Comparison of ENCODE assay signal across 21 mouse cellular contexts in genomic region chr2:122715148-122715692, GRCm38 (mm10).
"Had no signal": no experiment of that assay in that cellular context is flagged by ENCODE, and none has a peak within 500 bp of the region (broad histone marks: within the 10 kb centered on the region; RNA-seq: fewer than 3 reads in every experiment).

No protein-coding gene starts in this region.

- ATAC-seq: liver, postnatal 0 days; lung, postnatal 0 days; midbrain, embryonic 16.5 days had no signal

- H3K27ac ChIP-seq: lung, embryonic 15.5 days; midbrain, embryonic 10.5 days; midbrain, embryonic 12.5 days; neural tube, embryonic 13.5 days; neural tube, embryonic 15.5 days; stomach, embryonic 15.5 days; stomach, postnatal 0 days had no signal

- H3K27me3 ChIP-seq: lung, embryonic 15.5 days; midbrain, embryonic 12.5 days; neural tube, embryonic 13.5 days; neural tube, embryonic 15.5 days; stomach, embryonic 15.5 days had no signal

- H3K4me3 ChIP-seq: lung, embryonic 15.5 days; midbrain, embryonic 10.5 days; midbrain, embryonic 12.5 days; myocyte; neural tube, embryonic 13.5 days; neural tube, embryonic 15.5 days; stomach, embryonic 15.5 days had no signal

- H3K9ac ChIP-seq: liver, postnatal 0 days; lung, embryonic 15.5 days; midbrain, embryonic 12.5 days; neural tube, embryonic 13.5 days; neural tube, embryonic 15.5 days; stomach, embryonic 15.5 days had no signal

- DNase-seq: liver, postnatal 0 days; lung, adult 2 months; lung, postnatal 4 days; midbrain, embryonic 14.5 days; retina, postnatal 1 day; right cerebral cortex, adult 18-20 months; right cerebral cortex, postnatal 25 days; right cerebral cortex, postnatal 4 days; thymus, adult 2 months; thymus, postnatal 25 days; thymus, postnatal 4 days had no signal

- H3K4me1 ChIP-seq: lung, embryonic 15.5 days; midbrain, embryonic 10.5 days; midbrain, embryonic 12.5 days; neural tube, embryonic 13.5 days; neural tube, embryonic 15.5 days; stomach, embryonic 15.5 days had no signal

- H3K9me3 ChIP-seq: lung, embryonic 15.5 days; midbrain, embryonic 10.5 days; midbrain, embryonic 12.5 days; neural tube, embryonic 13.5 days; neural tube, embryonic 15.5 days; stomach, embryonic 15.5 days had no signal

- H3K4me2 ChIP-seq: lung, embryonic 15.5 days; midbrain, embryonic 12.5 days; neural tube, embryonic 13.5 days; neural tube, embryonic 15.5 days; stomach, embryonic 15.5 days had no signal

- H3K36me3 ChIP-seq: lung, embryonic 15.5 days; midbrain, embryonic 10.5 days; midbrain, embryonic 12.5 days; neural tube, embryonic 13.5 days; neural tube, embryonic 15.5 days; stomach, embryonic 15.5 days had no signal
